Mouse (Mus musculus) urinary bladder, adult 18-20 months (tissue): Measurements from ENCODE around the gene Tmf1.

Experiments used
- DNase-seq, 2 experiments: peaks; one replicate each; pipeline ENCODE4 v3.0.0; 2022; ENCODE audit warnings: low spot score in 2 of 2, mixed read lengths in 2 of 2

Tmf1 gene

GRCm38 (mm10) chr6:97178491-97179366 is at the start of gene Tmf1:
Gene Tmf1 (minus strand): TSS chr6:97179122.
- peak; percentile 88 to 91 for DNase-seq

GRCm38 (mm10) chr6:97227067-97227847 is 48.3 kb upstream of the Tmf1 start:
- DNase-seq: no peak

GRCm38 (mm10) chr6:97226083-97226491 is 47.2 kb upstream of the Tmf1 start:
- no peak for DNase-seq

DNA sequence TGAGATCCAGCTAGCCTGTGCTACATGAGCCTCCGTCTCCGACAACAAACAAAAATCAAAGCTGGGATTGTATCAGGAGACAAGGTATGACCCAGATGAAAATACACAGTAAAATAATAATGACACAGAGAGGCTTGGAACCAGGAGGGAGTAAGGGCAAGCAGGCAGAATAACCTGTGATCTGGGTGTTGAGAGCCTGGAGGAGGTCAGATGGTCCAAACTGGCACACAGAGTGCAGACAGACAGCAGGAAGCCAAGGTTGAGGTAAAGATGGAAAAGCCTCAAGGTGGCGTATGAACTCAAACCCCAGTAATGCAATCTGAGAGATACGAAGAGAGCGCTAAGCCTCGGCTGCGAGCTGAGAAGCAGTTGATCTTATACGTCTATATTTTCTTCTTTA is 45.6 kb upstream of the Tmf1 start:
- DNase-seq: no peak

DNA sequence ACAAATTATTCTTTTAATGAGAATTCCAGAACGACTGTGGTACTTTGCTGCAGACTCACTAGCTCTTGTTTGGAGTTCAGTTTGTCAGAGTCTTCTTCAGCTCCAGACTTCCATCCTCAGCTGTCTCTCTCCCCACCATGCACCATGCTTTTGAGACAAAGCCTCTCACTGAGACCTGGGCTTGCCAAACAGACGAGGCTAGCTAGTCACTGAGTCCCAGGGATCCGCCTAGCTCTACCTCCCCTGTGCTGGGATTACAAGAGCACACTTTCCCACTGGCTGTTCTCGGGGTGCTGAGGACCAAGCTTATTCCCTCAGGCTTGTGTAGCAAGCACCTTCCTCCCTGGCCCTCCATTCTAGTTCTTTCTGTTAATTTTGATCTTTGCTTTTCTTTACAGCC is 44.6 kb upstream of the Tmf1 start:
- DNase-seq: no peak

GRCm38 (mm10) chr6:97222931-97223467 is 44.1 kb upstream of the Tmf1 start:
- no peak for DNase-seq

DNA sequence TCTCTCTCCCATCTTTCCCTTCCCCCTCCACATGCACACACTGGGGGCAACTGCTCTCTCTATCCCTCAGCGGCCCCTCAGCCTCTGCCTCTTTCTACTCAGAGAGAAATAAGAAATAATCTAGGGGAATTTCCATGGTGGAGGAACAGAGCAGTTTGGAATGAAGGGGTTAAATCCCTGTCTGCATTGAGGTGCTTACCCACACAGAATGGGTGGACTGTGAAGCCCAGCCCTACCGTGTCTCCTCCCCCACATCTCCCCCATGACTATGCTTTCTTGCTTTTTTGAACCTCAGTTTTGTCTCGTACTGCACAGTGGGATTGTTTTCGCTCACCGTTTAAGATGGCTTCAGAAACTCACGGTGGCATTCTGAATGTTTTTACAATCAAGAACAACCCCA is 43.4 kb upstream of the Tmf1 start:
- no peak for DNase-seq

- DNase-seq: no peak
Observed at GRCm38 (mm10) chr6:97221205-97222025, 42.5 kb upstream of the Tmf1 start.

DNA sequence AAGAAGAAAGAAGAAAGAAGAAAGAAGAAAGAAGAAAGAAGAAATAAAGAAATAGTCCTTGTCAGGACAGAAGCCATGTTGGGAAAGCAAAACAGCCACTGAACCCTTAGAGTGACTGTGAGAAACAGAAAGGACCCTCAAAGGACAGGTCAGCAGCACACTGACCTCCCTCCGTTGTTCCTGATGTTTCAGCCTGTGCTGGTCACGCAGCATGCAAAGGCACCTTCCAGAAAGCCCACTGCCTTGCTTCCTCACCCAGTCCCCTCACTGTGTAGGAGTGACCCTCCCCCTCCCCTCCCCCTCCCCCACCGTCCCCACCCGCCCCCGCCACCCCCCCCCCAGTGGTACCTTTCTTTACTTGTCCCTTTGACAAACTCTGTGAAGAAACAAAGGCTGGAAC is 41.8 kb upstream of the Tmf1 start:
- DNase-seq: no peak

DNA sequence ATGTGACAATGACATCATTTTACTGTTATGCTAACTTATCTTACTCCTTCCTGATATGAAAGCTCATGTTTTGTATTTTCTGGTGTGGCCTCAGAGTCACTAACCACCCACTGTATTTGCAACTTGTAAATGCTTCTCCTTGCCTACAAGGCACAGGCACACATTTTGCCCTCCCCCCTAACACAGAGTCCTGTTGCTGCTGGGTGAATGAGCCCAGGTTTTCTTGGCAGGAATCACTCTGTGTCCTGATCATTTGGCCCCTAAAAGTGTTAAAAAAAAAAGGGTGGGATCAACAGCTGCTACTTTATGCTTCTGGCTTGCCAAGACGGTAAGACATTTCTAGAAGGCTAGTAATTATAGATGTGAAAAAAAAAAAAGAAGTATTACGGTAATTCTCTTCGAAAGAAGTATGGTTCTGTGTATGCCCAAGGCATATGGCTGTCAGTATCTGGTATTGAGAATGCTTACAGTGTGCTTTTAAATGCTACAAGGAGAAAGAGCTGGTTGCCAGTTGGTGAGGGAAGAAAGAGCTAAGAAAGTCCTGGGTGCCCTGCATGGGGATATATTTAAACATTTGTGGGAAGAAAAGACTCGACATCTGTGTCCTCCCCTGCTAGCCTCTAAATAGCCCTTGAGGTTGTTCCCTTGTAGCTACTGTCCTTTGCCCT is 37.4 kb upstream of the Tmf1 start:
- DNase-seq: no peak

DNA sequence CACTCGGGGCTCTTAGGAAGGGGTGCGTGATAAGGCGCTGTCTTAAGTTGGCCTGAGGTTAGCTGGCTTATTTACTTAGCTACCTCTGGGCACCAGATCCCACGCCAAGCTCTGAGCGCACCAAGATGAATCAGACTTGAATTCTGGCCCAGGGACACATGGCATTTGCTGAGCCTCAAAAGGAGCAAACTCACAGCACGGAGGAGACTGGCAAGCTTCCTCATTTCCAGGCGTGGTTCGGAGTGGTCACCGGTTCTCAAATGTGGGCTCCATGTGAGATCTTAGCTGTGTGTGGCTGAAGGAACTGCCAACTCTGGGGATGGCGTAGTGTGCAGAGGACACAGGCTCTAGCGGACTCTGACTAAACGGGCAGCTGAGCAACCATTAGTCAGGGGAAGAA is 33.1 kb upstream of the Tmf1 start:
- DNase-seq: peak; percentile 34 to 59

DNA sequence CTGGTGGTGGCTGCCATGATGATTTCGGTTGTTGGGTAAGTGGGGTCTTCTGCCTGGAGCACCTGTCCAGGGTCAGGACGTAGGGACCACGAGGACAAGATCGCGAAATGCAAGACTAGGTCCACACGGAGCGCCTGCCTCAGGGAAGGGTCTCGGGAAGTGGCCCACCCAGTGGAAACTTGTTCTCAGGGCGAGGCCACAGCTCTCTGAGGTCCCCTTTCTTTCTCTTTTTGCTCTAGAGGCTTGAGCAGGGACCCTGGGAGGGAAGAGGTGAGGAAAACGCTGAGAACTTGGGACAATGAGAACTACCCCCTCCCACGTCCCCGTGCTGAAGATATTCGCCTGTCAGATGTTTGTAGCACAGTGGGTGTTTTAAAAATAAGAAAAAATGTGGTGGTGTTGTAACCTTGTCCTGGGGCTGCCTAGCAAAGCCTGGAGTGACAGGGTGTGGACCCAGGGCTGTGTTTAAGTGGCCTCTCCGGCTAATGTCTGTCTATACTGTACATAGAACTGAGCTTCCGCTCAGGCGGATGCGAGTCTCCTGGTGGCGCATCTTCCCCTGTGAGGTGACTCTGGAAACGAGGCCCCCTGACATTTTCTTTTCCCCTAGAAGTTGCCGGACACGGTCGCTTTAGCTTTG is 32.2 kb upstream of the Tmf1 start:
- no peak for DNase-seq

- DNase-seq: peak; percentile 74 to 85
Observed at GRCm38 (mm10) chr6:97210191-97210961, 31.5 kb upstream of the Tmf1 start, which contains the start of gene Arl6ip5. Gene Arl6ip5 (plus strand): TSS chr6:97210689.

DNA sequence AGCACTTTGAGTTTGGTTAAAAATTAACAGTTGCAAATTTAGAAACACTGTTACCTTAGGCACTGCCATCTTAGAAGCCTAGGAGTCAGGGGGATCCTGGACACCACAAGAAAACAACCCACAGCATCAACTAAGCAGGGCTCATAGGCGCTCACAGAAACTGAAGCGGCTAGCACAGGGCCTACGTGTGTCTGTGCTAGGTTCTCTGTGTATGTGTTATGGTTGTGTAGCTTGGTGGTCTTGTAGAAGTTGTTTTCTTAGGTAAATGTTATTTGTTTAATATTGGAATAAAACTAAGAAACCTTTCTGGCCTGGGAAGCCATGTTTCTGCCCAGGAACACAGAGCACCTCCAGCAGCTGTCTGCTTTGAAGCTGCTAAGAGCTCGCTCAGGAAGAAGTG is 30.8 kb upstream of the Tmf1 start:
- no peak for DNase-seq

DNA sequence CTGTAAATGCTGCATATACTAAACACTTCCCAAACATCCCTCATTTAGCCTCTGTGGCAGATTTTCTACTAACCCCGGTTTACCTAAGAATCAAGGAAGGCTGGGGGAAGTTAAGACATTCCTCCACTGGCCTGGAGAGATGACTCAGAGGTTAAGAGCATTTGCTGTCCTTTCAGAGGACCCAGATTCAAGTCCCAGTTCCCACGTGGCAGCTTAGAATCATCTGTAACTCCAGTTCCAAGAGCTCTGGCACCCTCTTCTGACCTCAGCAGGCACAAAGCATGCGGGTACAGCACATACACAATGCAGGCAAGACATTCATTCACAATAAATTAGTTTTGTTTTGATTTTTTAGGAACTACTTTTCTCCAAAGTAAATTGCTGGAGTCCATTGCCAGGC is 30.3 kb upstream of the Tmf1 start:
- no peak for DNase-seq

DNA sequence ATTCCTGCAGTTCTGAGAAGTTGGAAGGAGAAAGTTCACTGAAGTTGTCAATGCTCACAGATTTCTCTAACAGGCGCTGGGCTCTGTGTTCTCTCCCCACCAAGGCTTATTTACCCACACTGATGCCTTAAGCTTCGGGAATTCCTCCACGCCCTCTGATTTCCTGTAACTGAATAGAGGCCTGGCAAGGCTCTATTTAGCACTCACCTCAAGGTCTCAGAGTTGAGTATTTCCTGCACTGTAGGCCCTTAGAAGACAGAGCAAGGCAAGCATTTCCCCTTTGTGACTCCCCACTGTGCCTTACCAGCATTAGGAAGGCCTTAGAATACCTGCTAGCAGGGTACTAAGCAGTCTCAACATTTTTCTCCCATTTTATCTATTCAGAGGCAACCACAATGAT is 29.5 kb upstream of the Tmf1 start:
- no peak for DNase-seq

DNA sequence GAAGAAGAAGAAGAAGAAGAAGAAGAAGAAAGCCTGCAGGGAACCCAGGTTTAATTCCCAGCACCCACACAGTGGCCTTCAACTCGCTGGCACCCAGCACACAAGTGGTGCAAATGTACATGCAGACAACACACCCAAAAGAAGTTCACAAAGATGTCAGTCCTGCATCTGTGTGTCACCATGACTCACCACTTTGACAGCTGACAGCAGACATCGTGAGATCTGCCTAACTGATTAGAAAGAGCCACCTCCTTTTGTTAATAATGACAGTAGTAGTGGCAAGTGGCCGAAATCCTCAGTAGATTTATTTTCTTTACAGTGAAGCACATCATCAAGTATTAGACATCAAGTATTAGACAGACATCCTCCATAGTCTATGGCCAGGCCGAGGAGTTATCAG is 28.2 kb upstream of the Tmf1 start:
- DNase-seq: no peak

DNA sequence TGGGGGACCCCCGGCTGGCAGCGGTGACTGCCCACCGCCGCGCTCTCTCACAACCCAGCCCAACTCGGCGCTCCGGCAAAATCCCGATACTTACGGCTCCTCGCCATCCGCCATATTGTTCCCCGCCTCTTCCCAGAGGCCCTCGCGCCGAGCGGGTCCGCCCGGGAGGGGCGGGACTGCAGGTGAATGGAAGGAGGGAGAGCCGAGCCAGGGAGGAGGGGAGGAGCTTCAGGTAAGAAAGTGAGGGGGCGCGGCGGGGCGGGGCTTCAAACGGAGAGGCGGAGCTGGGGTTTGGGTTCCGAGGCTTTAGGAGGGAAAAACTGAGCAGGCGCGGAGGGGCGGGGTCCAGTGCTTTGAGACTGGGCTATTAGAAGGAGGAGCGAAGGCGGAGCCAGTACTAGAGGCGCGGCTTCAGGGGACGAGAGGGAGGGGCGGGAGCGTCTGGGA is 26.5 kb upstream of the Tmf1 start, which contains the start of gene Uba3:
TSS of gene Uba3 (minus strand) at position 209 of the 447 bp plus-strand sequence.
- DNase-seq: peak; percentile 99 to 100

DNA sequence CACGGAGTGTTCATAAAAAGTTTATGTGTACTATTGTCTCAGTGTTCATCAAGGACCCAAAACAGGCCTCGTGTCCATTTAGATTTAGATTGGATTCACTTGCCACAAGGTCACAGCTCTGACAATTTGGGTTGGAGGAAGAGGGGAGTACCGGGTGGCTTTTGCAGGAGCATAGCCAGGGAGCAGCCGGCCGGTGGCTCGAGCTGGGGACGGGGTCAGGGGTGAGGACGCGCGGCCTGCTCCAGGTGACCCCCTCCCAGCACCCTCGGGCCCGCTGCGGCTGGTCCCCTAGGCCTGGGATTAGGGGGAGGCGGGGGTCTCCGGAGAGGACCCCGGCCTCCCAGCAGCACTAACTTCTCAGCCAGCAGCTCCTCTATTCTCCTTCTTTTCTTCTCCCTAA is 26.0 kb upstream of the Tmf1 start:
- DNase-seq: no peak
